Mouse (Mus musculus) thymus, adult 2 months (tissue): ENCODE data around the gene Tert. TPM values are rescaled to one million over a fixed set of nuclear protein-coding genes. Genes with fewer than 3 reads are reported as not detected.

Experiments used
- DNase-seq: peaks from one replicate; pipeline ENCODE4 v3.0.0; 2021
- H3K27ac ChIP-seq: fragments of 200-500 bp; 2 replicates; pipeline ENCODE4 v1.5.1; 2012; ENCODE audit warnings: low read length, control low read depth; ENCODE audit not compliant: control insufficient read depth, insufficient read depth
- H3K27me3 ChIP-seq: fragments of 200-500 bp; 2 replicates; pipeline ENCODE4 v1.6.1; 2012; ENCODE audit warnings: mild to moderate bottlenecking, low read length, moderate library complexity, mixed read lengths; ENCODE audit not compliant: control insufficient read depth, insufficient read depth
- H3K36me3 ChIP-seq: fragments of 200-500 bp; 2 replicates; pipeline ENCODE4 v1.6.1; 2012; ENCODE audit warnings: mild to moderate bottlenecking, low read length, moderate library complexity; ENCODE audit not compliant: control insufficient read depth, insufficient read depth
- H3K4me1 ChIP-seq: fragments of 200-500 bp; replicated peaks from 2 replicates; pipeline ENCODE4 v1.6.1; 2012; ENCODE audit warnings: low read length; ENCODE audit not compliant: control insufficient read depth, insufficient read depth
- H3K4me3 ChIP-seq: fragments of 200-500 bp; 2 replicates; pipeline ENCODE4 v1.5.1; 2012; ENCODE audit warnings: mild to moderate bottlenecking, low read length, control low read depth, moderate library complexity; ENCODE audit not compliant: control insufficient read depth, insufficient read depth
- CTCF ChIP-seq: fragments of 200-500 bp; IDR thresholded peaks from 2 replicates; pipeline ENCODE4 v1.5.1; 2012; ENCODE audit warnings: mild to moderate bottlenecking, control low read depth, low read length, moderate library complexity, borderline replicate concordance; ENCODE audit not compliant: control insufficient read depth, poor library complexity, insufficient read depth; ENCODE audit errors: extremely low read depth
- POLR2A ChIP-seq: fragments of 200-500 bp; IDR thresholded peaks from 2 replicates; pipeline ENCODE4 v1.6.1; 2012; ENCODE audit warnings: mild to moderate bottlenecking, low read length, control low read depth, moderate library complexity; ENCODE audit not compliant: control insufficient read depth, poor library complexity, insufficient read depth; ENCODE audit errors: extremely low read depth
- WGBS: fragments of 180-500 bp; shearing (Covaris S2); methylation state at CpG from one replicate; pipeline ENCODE4 v1.1.7; 2018; 5-methylcytosine and 5-hydroxymethylcytosine counted together
- polyA plus RNA-seq: library from polyadenylated mRNA; depleted of rRNA; stranded (reverse); fragments of >200 nt; gene quantifications from 2 replicates; pipeline ENCODE4 v1.2.3, GENCODE M21; 2012; rRNA removed

The Tert gene
- polyA plus RNA-seq, 1 experiment, result 17.2 TPM

GRCm38 (mm10) chr13:73694972-73695371 lies 68.3 kb downstream of the Tert start:
- DNase-seq, result no peak
- Histone ChIP-seq H3K4me1 (peaks cover 54% of the 10 kb centered on the region), H3K36me3 (no peaks in the 10 kb centered on the region), H3K27ac (no peak overlapping the region), H3K4me3 (no peak overlapping the region), H3K27me3 (no peaks in the 10 kb centered on the region)
- WGBS, result 84% methylated on average over 1 of the region's 1 CpGs
- no peak for TF ChIP-seq CTCF
- no peak for TF ChIP-seq POLR2A

GRCm38 (mm10) chr13:73696529-73696928 lies 69.8 kb downstream of the Tert start:
- WGBS, result 94% methylated on average over 3 of the region's 3 CpGs
- no peak for TF ChIP-seq CTCF
- TF ChIP-seq POLR2A, result no peak
- H3K27ac ChIP-seq, result no peak overlapping the region
- no peak overlapping the region for H3K4me3 ChIP-seq
- H3K36me3 ChIP-seq, result no peaks in the 10 kb centered on the region
- no peaks in the 10 kb centered on the region for H3K27me3 ChIP-seq
- no peak for DNase-seq
- peaks cover 58% of the 10 kb centered on the region for H3K4me1 ChIP-seq

Other genes starting within 250 kb of the Tert start
- gene Lpcat1, start 159.7 kb upstream of the Tert start, polyA plus RNA-seq, result 38.9 and 40.9 TPM in 2 replicates
- gene Slc6a3, start 90.2 kb upstream of the Tert start, polyA plus RNA-seq, result 0.22 and 0.40 TPM in 2 replicates
- 157 and 194 TPM in 2 replicates for gene Clptm1l, start 22.9 kb upstream of the Tert start, polyA plus RNA-seq
- 0.15 and 0.26 TPM in 2 replicates for gene Slc6a18, start 51.1 kb downstream of the Tert start, polyA plus RNA-seq
- 18.6 and 40.6 TPM in 2 replicates for gene Slc6a19, start 78.0 kb downstream of the Tert start, polyA plus RNA-seq
- gene Slc12a7, start 106.2 kb downstream of the Tert start, polyA plus RNA-seq, result 144 and 156 TPM in 2 replicates
- gene Nkd2, start 220.7 kb downstream of the Tert start, polyA plus RNA-seq, result 4.4 and 4.7 TPM in 2 replicates